Mouse (Mus musculus) left cerebral cortex, adult 18-20 months (tissue): ENCODE results near the gene Olfr1512. TPM values are rescaled to one million over a fixed set of nuclear protein-coding genes. Genes with fewer than 3 reads are reported as not detected.
A peak's percentile ranks its signal among the peaks of the same experiment; 100 is the strongest.
"Not testable (repeated sequence)": the region's sequence is repeated elsewhere in the genome, so short reads cannot be mapped to it uniquely, and the experiment has no call there.

Experiments
- DNase-seq, 2 experiments: peaks; one replicate each; pipeline ENCODE4 v3.0.0; 2021 to 2022; ENCODE audit warnings: low spot score in 2 of 2, mixed read lengths in 1 of 2
- long read RNA-seq, 2 experiments: library from polyadenylated mRNA; stranded (forward); transcript quantifications; one replicate each; pipeline ENCODE4 v2.0.0; 2021
- total RNA-seq, 2 experiments: library from RNA; stranded (reverse); gene quantifications; 2 replicates each; pipeline ENCODE4 v1.2.3; 2021

Olfr1512 gene
- not detected for total RNA-seq
- long read RNA-seq, experiment 1 = 0 reads
- long read RNA-seq, experiment 2 = 0 reads

DNA sequence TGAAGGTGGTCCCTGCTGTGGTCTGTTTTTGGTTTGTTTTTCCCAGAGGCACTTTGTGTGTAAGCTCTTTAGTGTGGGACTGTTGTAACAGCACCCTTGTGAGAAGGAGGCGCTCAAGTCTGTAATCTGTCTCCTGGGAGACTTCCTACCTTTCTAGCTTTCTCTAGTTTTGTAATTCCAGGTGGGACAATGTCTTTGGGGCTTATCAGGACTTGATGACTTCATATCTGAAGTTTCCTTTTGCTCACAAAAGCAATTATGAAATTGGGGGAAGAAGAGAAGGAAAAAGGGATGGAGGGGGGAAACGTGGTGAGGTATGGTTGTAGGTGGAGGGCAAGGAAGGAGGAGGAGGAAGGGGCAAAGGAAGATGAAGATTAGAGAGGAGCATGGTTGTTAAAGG lies at the start of gene Olfr1512:
Gene Olfr1512, minus strand, starts transcription at position 101 of the 400 bp plus-strand sequence.
- no peak for DNase-seq

DNA sequence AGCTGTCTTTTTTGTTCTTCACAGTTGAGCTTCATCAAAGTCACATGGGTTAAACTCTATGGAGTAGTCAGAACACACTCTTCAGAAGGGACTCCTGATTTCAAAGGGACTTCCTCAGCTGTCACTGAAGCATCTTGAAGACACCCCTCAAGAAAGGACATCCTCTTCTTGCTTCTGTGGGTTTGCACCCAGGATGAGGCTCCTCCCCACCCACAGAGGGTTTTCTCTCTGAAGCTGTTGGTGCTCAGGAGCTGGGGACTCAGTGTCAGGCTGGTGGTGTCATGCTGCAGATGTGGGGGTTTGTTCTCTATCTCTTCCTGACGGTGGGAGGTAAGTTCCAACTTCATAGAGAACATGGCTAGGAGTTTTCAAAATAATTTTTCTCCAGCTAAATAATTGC lies 48.7 kb upstream of the Olfr1512 start:
- DNase-seq = no peak

DNA sequence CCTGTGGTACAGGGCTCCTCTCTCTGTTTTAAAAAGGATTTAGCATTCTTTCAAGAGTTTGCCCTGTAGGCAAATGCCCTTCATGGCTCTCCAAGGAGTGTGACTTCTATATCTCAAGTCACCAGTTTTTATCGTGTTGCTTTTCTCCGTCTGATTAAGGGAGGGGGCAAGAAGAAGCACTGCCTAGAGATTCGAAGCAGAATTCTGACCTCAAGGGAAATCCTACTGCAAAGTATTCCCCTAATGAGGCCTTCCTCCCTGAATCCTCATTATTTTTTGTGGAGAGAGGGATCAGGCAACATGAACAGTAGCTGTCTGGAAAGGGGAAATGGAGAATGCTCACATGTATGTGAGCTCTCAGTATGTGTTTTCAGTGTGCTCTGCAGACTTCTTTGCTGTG lies 35.3 kb upstream of the Olfr1512 start, which contains the start of gene Olfr1510:
Gene Olfr1510, minus strand, starts transcription at position 101 of the 400 bp plus-strand sequence.
- no peak for DNase-seq

DNA sequence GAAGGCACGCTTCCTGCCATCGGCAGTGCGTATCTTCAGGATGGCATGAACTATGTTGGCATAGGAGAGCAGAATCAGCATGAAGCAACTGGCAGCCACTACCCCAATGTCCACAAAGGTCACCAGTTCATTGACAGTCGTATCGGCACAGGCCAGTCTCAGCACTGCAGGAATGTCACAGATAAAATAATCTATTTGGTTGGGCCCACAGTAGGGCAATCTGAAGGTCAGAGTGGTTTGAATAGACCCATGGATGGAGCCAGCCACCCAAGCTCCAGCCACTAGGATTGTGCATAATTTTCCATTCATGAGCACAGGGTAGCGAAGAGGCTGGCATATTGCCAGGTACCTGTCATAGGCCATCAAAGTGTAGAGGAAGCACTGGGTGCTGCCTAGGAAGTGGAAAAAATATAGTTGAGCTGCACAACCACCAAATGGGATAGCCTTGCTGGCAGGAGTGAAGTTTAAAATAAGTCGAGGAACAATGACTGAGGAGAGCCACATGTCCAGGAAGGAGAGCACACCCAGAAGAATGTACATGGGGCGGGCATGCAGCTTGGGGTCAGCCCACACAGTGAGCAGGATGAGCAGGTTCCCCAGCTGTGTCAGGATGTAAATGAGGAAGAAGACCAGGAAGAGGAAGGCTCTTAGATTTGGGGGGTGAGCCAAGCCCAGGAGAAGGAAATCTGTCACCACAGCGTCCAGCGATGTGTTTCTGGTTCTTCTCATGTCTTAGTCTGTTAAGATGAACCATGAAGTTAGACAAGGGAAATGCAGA lies 31.4 kb upstream of the Olfr1512 start:
- DNase-seq = not testable (repeated sequence)

DNA sequence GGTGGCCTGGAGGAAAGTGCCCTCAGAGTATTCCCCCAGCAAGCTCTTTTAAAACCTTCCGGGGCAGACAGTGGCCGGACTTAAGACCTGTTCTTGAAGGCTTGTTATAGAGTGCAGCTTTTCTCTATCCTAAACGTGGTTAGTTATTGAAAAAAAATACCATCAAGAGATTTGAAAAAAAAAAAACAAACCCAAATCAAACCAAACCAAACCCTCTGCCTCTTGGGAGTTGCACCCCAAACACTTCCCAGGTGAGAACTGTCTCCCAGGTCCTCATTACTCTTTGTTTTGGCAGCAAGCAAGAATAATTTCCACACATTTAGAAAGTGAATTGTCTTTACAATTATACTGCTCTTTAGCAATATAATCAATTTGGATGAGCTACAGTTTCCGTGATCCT lies 18.3 kb upstream of the Olfr1512 start, which contains the start of gene Olfr1511:
Gene Olfr1511, minus strand, starts transcription at position 101 of the 400 bp plus-strand sequence.
- no peak for DNase-seq

DNA sequence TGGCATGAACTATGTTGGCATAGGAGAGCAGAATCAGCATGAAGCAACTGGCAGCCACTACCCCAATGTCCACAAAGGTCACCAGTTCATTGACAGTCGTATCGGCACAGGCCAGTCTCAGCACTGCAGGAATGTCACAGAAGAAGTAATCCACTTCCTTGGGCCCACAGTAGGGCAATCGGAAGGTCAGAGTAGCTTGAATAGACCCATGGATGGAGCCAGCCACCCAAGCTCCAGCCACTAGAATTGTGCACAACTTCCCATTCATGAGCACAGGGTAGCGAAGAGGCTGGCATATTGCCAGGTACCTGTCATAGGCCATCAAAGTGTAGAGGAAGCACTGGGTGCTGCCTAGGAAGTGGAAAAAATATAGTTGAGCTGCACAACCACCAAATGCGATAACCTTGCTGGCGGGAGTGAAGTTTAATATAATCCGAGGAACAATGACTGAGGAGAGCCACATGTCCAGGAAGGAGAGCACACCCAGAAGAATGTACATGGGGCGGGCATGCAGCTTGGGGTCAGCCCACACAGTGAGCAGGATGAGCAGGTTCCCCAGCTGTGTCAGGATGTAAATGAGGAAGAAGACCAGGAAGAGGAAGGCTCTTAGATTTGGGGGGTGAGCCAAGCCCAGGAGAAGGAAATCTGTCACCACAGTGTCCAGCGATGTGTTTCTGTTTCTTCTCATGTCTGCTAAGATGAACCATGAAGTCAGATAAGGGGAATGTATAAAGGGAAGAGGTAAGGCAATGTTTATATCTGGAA lies 11.3 kb upstream of the Olfr1512 start:
- DNase-seq = not testable (repeated sequence)

DNA sequence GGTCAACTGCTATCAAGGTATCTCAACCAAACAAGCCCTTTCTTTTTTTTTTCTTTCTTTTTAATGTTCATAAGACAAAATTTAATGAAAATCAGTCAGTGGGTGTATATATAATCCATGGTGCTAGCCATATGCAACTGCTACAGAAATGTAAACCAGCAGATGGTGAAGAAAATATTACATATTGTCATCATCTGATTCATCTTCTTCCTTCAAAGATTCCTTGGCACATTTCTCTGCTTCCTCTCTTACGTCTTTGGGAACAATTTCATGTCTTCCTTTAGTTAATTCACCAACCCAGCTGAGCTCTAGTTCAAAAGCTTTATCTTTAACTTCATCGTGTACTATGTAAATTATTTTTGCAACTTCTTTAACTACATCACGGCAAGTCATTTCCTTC lies 10.2 kb downstream of the Olfr1512 start:
- DNase-seq = no peak

DNA sequence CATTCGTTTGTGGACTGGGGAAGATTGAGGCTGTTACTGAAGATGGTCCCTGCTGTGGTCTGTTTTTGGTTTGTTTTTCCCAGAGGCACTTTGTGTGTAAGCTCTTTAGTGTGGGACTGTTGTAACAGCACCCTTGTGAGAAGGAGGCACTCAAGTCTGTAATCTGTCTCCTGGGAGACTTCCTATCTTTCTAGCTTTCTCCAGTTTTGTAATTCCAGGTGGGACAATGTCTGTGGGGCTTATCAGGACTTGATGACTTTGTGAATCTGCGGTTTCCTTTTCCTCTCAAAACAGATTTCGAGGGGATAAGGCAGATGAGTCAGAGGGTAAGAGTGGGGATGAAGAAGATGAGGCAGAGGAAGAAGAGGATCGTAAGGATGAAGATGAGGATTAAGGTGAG lies 22.7 kb downstream of the Olfr1512 start, which contains the start of gene Olfr1513:
Gene Olfr1513, minus strand, starts transcription at position 101 of the 400 bp plus-strand sequence.
- no peak for DNase-seq

DNA sequence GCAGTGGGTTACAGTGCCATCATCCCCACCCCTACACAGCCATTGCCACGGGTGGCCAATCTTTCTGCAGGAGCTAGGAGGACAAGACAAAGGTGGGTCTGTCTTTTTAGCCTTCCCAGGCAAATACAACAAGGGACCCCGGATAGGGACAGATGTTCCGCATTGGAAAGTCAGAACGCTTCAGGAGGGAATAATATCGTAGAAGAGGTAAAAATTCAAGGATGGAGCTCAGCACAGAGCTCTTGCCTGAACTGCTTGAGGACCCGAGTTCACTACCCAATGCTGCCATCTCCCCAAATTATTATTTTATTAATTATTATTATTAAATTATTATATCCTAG lies 39.5 kb downstream of the Olfr1512 start:
- no peak for DNase-seq

DNA sequence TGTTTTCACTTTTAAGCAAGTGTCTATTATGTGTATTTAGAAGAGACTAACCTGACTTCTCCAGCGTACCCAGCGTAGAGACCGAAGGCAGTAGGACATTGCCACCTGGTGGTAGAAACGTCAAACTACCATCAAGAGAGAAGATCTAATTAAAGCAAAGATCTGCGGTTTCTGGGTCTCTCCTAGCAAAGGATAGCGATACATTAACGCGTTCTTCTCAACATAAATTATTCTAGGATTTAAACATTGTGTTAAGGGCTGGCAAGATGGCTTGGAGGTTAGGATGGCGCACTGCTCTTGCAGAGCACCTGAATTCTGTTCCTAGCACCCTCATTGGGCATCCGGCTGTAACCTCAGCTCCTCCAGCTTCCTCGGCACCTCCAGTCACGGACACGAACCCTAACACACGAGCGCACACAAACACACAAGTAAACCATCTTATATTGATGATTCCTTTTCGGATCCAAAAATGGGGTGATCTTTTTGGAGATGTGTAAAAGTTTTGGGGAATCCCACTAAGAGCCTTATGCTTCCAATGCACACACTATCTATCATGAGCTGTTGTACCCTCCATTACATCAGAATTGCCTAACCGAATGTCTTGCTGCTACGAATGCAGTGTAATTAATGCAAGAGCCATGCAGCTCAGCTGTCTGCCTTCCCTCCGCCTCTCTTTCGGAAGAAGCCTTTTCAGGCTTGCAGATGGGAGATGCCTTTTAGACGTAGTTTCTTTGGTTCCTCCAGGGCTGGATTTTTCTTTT lies 40.0 kb downstream of the Olfr1512 start:
- DNase-seq = peak; percentile 70 to 73

DNA sequence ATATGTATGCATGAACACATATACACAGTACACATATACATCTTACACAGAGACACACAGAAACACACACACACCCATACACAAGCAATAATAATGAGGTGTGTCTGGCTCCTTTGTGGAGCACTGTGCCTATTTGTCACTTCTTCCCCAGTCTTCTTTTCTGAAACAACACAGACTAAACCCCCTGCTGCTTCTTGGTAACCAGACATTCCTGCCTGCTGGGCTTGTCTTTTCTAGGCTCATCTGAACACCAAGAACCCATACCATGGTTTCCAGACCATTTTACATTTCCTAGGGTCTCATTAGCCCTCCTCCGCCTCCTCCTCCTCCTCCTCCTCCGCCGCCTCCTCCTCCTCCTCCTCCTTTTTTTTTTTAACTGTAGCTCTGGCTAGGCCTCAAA lies 46.8 kb downstream of the Olfr1512 start:
- no peak for DNase-seq

DNA sequence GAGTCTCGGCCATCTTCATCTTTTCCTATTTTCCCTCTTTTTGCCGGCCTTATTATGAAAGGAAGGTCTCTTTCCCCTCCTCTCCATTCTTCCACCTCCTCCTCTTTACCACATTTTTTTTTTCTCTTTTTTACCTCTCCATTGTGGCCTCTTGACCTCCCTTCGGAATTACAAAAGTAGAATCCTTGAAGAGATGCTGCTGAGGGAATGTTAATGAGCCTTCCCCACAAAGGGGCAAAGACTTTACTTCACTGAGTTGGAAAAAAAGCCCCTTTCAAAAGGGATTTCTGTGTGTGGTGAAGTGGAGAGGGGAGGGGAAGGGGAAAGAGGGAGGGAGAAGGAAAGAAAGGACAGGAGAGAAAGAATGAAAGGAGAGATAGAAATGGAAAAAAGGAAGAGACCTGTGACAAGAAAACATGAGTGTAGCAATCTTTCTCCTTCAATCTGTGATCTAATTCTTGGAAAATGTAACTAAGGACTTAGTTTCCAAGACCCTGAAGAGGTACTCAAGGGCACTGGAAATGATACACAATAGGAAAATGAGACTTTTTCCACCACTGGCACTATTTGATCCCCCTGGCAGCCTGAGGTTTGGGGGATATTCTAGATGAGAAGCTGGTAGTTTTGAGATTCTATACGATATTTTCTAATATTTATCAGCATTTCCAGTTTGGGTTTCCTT lies 47.8 kb downstream of the Olfr1512 start:
- DNase-seq = no peak

DNA sequence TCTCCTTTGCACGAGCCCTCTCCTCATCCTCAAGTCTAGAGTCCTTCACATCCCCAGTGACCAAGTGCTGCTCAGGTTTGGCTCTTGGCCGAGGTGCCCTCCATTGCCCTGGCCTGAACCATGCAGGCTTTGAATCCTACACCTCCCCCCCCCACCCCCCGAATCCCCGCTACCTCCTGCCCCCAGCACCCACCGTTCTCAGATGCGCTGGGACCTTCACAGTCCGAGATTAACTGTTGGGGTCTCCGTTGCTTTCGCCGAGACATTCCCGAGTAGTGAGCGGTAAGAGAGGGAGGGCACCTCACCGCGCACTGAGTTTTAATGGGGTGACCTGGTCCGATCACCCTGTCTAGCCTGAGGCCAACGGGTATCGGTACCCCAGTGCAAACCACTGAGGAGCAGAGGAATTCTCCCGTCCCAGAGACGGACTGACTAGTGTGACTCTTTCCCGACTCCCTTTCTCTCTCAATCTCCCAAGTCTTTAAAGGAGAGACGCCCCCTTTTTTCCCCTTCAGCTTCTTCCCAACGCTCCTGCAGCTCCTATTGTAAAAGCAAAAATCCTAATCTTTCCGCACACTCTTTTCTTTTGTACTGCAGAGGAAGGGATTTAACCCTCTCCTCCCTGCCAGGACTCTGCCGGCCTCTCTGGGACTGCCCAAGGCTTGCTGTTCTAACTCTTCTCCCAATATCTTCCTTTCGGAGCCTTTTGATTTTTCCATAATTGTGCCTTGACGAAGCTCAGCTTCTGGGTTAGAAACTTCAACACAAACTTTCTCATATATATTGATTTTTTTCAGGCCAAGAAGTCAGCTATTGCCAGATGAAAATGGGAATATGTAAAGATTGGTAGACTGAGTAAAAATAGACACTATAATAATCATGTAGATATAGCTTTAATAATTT lies 50.8 kb downstream of the Olfr1512 start, which contains the start of gene Sall2:
Gene Sall2, minus strand, starts transcription at position 853 of the 903 bp plus-strand sequence.
- no peak for DNase-seq

DNA sequence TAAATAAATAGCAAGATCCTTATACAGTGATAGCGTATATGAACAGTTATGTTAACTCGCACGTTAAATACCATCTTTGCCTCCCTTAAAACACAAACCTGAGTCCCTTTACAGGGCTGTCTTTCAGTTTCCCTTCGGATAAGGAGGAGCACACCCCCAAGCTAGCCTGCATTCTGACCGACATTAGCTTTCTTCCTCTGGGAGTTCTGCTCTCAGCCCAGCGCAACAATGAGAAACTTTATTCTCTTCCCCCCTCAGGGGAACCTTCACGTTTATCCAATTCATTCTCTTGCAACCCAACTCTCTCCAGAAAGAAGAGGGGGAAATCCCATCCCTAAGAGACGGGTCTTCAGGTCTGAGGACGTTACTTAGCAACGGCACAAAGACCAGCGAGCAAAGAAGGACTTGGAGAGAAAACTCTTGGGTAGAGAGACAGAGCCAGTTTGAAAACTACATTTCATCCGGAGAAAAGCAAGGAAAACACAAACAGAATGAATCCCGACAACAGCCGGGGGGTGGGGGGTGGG lies 51.5 kb downstream of the Olfr1512 start:
- no peak for DNase-seq

DNA sequence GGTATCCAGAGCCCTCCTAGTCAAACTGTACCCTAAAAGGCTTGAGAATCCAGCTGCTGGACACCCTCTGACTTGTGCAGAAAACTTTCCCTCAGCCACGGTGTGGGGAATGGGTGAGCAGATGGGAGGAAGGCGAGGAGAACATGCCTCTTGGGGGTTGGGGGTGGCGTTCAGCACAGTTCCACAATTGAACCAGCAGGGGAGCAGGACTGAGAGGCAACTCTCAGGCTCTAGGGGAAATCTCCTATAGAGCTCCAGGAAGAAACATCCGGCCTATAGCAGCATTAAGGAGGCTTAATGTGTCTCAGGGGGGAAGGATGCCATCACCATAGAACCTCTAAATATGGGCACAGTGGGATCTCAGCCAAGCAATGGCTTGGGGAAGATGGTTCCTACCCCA lies 53.1 kb downstream of the Olfr1512 start:
- DNase-seq = no peak
